Mouse (Mus musculus) forebrain, postnatal 0 days (tissue): ENCODE measurements around the gene Cyp2j9. TPM values are rescaled to one million over a fixed set of nuclear protein-coding genes. Genes with fewer than 3 reads are reported as not detected.

Experiments used
- ATAC-seq: fragments of 200-750 bp; cut with Nextera tagmentation; 2 replicates; pipeline ENCODE4 v1.8.0; 2017; ENCODE audit warnings: mild to moderate bottlenecking, moderate library complexity
- DNase-seq: peaks from one replicate; pipeline ENCODE4 v3.0.0-alpha.2; 2015
- H3K27ac ChIP-seq: fragments of 300-500 bp; sonication (generic); 2 replicates; pipeline ENCODE4 v1.5.1; 2014; ENCODE audit warnings: low read depth, mild to moderate bottlenecking, antibody characterized with exemption, low read length, moderate library complexity, mixed read lengths
- H3K27me3 ChIP-seq: fragments of 300-500 bp; sonication (generic); 2 replicates; pipeline ENCODE4 v1.6.1; 2014; ENCODE audit warnings: mild to moderate bottlenecking, low read length, mixed read lengths; ENCODE audit not compliant: insufficient read depth
- H3K36me3 ChIP-seq: fragments of 300-500 bp; sonication (generic); 2 replicates; pipeline ENCODE4 v1.6.1; 2014; ENCODE audit warnings: mild to moderate bottlenecking, moderate library complexity; ENCODE audit not compliant: insufficient read depth
- H3K4me1 ChIP-seq: fragments of 300-500 bp; sonication (generic); 2 replicates; pipeline ENCODE4 v1.6.1; 2014; ENCODE audit warnings: antibody characterized with exemption; ENCODE audit not compliant: insufficient read depth
- H3K4me2 ChIP-seq: fragments of 300-500 bp; sonication (generic); 2 replicates; pipeline ENCODE4 v1.6.1; 2014; ENCODE audit warnings: low read depth, mild to moderate bottlenecking, moderate library complexity
- H3K4me3 ChIP-seq: fragments of 300-500 bp; sonication (generic); 2 replicates; pipeline ENCODE4 v1.5.1; 2014; ENCODE audit warnings: low read depth, low read length, mixed read lengths
- H3K9ac ChIP-seq: fragments of 300-500 bp; sonication (generic); 2 replicates; pipeline ENCODE4 v1.6.1; 2014; ENCODE audit warnings: mild to moderate bottlenecking
- H3K9me3 ChIP-seq: fragments of 300-500 bp; sonication (generic); 2 replicates; pipeline ENCODE4 v1.6.1; 2016; ENCODE audit warnings: low read length
- CTCF ChIP-seq: sonication (generic); IDR thresholded peaks from 2 replicates; pipeline ENCODE4 v1.5.1; 2016; ENCODE audit warnings: antibody characterized with exemption, control low read depth, low read depth
- WGBS: fragments of 180-500 bp; shearing (Covaris S2); extraction: QIAGEN DNeasy Blood & Tissue Kit; methylation state at CpG from one replicate; pipeline ENCODE4 v1.1.7; 2014; 5-methylcytosine and 5-hydroxymethylcytosine counted together
- polyA plus RNA-seq: library from polyadenylated mRNA; unstranded; fragments of >200 nt; fragmentation: Nextera tagmentation; extraction: Ambion mirVana; gene quantifications from 2 replicates; pipeline ENCODE4 v1.2.1, GENCODE M21; 2015
- total RNA-seq: library from RNA; depleted of rRNA; stranded (reverse); fragments of >200 nt; gene quantifications from 2 replicates; pipeline ENCODE4 v1.2.3, GENCODE M21; 2014

Cyp2j9 gene
- total and polyA plus RNA-seq, 2 experiments from 2014 or later: 8.3 to 9.5 TPM

- no peak for TF ChIP-seq CTCF
- Histone ChIP-seq H3K27me3 (no peaks in the 10 kb centered on the region), H3K36me3 (no peaks in the 10 kb centered on the region), H3K9me3 (no peaks in the 10 kb centered on the region), H3K27ac (no peak overlapping the region), H3K9ac (no peak overlapping the region), H3K4me1 (no peaks in the 10 kb centered on the region), H3K4me2 (no peak overlapping the region), H3K4me3 (no peak overlapping the region)
- ATAC-seq (no peak), DNase-seq (no peak)
- 73% methylated on average over 1 of the region's 1 CpGs for WGBS
Measured at GRCm38 (mm10) chr4:96567988-96568387, 23.4 kb downstream of the Cyp2j9 start.

GRCm38 (mm10) chr4:96565808-96566207 lies 25.6 kb downstream of the Cyp2j9 start:
- Histone ChIP-seq H3K4me2 (no peak overlapping the region), H3K27ac (no peak overlapping the region), H3K4me1 (no peaks in the 10 kb centered on the region), H3K36me3 (no peaks in the 10 kb centered on the region), H3K9me3 (no peaks in the 10 kb centered on the region), H3K27me3 (no peaks in the 10 kb centered on the region), H3K9ac (no peak overlapping the region), H3K4me3 (no peak overlapping the region)
- ATAC-seq (no peak), DNase-seq (no peak)
- TF ChIP-seq CTCF: no peak

DNA sequence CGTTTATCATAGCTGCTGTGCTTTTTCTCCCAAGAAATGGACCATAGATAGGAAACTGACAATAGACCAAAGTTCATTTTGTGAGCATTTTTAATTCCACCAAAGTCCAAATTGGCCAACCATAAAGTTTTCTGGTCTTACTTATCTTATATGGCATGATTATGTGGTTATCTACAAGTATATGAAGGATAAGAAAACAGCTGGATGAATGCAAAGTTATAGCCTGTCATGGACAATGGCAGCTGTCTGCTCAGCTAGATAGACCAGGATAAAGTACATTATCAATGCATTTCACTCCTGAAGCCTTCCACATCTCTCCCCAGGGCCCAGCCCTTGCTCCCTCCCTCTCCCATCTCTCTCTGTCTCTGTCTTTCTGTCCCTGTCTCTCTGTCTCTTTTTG lies 30.9 kb downstream of the Cyp2j9 start:
- H3K27me3 ChIP-seq: no peaks in the 10 kb centered on the region
- H3K27ac ChIP-seq: no peak overlapping the region
- no peaks in the 10 kb centered on the region for H3K9me3 ChIP-seq
- no peak for DNase-seq
- no peak for ATAC-seq
- 76% methylated on average over 1 of the region's 1 CpGs for WGBS
- H3K4me1 ChIP-seq: no peaks in the 10 kb centered on the region
- no peak overlapping the region for H3K4me2 ChIP-seq
- no peak for TF ChIP-seq CTCF
- no peak overlapping the region for H3K4me3 ChIP-seq
- H3K36me3 ChIP-seq: no peaks in the 10 kb centered on the region
- H3K9ac ChIP-seq: no peak overlapping the region

GRCm38 (mm10) chr4:96559781-96560180 lies 31.6 kb downstream of the Cyp2j9 start:
- peak; percentile 74; the same call in 1 of the 2 replicates for ATAC-seq
- WGBS: 70% methylated on average over 1 of the region's 1 CpGs
- H3K27ac ChIP-seq: no peak overlapping the region

GRCm38 (mm10) chr4:96553133-96553819 lies 38.1 kb downstream of the Cyp2j9 start, which contains the start of gene Cyp2j6:
Gene Cyp2j6 (minus strand): TSS chr4:96553661.
- H3K27me3 ChIP-seq: no peaks in the 10 kb centered on the region
- 4% methylated on average over 16 of the region's 16 CpGs for WGBS
- H3K4me2 ChIP-seq: peak within 1 kb of the TSS; percentile 74
- ATAC-seq (peak; percentile 97), DNase-seq (peak; percentile 72)
- TF ChIP-seq CTCF: no peak
- peak within 1 kb of the TSS; percentile 66 for H3K9ac ChIP-seq
- no peaks in the 10 kb centered on the region for H3K36me3 ChIP-seq
- H3K27ac ChIP-seq: peak within 1 kb of the TSS; percentile 46; the same call in 1 of the 2 replicates
- H3K4me3 ChIP-seq: peak within 1 kb of the TSS; percentile 52
- 0 out of 2 replicates have a peak, but pooled peaks cover 4% of the 10 kb centered on the region for H3K4me1 ChIP-seq
- H3K9me3 ChIP-seq: no peaks in the 10 kb centered on the region

More at GRCm38 (mm10) chr4:96559781-96560180, 31.6 kb downstream of the Cyp2j9 start:
- no peak overlapping the region for H3K4me3 ChIP-seq
- no peaks in the 10 kb centered on the region for H3K4me1 ChIP-seq
- H3K36me3 ChIP-seq: no peaks in the 10 kb centered on the region
- H3K4me2 ChIP-seq: no peak overlapping the region
- DNase-seq: no peak
- no peak overlapping the region for H3K9ac ChIP-seq
- H3K27me3 ChIP-seq: no peaks in the 10 kb centered on the region
- no peaks in the 10 kb centered on the region for H3K9me3 ChIP-seq
- TF ChIP-seq CTCF: no peak

DNA sequence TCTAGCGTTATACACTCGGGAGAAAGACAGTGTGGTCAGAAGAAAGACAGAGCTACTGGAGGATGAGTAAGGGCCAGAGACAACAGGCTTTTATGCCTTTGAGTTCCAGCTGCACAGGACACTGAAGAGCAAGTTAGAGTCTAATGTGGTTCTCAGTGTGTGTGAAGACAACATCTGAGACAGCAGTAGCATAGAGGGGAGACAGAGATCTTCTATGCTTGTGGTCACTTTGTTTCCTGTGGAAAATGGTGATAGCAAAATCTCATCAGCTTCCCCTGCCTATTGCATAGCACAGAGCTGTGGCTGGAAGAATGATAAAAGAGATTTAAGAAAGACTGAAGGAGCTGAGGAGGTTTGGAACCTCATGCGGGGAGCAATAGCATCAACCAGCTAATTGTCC lies 39.8 kb downstream of the Cyp2j9 start:
- no peak for TF ChIP-seq CTCF
- H3K4me3 ChIP-seq: no peak overlapping the region
- H3K4me1 ChIP-seq: 0 out of 2 replicates have a peak, but pooled peaks cover 4% of the 10 kb centered on the region
- H3K27me3 ChIP-seq: no peaks in the 10 kb centered on the region
- H3K27ac ChIP-seq: no peak overlapping the region
- no peak overlapping the region for H3K9ac ChIP-seq
- no peak for DNase-seq
- no peaks in the 10 kb centered on the region for H3K36me3 ChIP-seq
- no peak for ATAC-seq
- peak overlapping the region; percentile 4; the same call in 1 of the 2 replicates for H3K4me2 ChIP-seq
- no peaks in the 10 kb centered on the region for H3K9me3 ChIP-seq
- WGBS: 88% methylated on average over 3 of the region's 3 CpGs

DNA sequence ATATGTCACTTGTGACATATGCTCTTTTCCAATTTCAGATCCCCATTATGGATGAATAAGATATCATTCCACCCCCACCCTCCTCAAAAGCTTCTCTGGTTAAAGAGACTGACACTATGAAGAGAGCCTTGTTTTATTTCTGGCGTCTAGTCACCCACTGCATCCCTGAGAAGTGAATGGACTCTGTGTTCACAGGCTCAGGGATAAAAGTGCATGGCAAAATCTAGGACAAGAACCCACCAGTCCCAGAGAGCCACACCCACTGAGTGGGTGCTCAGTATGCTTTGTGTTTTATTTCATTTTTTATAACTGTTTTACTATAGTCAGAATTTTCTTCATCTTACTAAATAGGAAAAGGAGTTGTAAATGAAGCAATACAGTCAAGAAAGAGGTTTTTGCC lies 45.4 kb downstream of the Cyp2j9 start:
- Histone ChIP-seq H3K9ac (no peak overlapping the region), H3K36me3 (no peaks in the 10 kb centered on the region), H3K4me1 (no peaks in the 10 kb centered on the region), H3K27me3 (no peaks in the 10 kb centered on the region), H3K27ac (no peak overlapping the region), H3K9me3 (no peaks in the 10 kb centered on the region), H3K4me2 (no peak overlapping the region), H3K4me3 (no peak overlapping the region)
- ATAC-seq (peak; percentile 45), DNase-seq (no peak)
- TF ChIP-seq CTCF: no peak
- 42% methylated on average over 1 of the region's 1 CpGs for WGBS
